ENCODE assay signal across 9 mouse cellular contexts in the genomic region with DNA sequence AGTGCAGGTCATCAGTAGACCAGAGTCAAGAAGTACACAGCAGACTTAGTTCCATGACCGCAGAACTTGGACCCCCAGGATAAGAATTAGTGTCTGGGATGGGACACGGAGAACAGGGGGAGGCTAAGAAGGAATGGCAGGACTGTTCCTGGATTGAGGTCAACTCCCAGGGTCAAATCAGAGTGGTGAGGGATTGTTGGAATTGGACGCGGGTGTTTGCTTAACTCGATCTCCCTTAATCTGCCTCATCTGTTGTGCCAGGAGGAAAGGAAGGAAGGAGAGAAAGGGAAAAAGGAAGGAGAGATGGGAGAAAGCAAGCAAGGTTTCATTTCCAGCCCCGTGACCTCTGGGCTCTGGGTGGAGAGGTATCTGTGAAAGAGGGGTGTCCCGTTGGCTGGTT. TPM values are rescaled to one million over a fixed set of nuclear protein-coding genes. Genes with fewer than 3 reads are reported as not detected.
DNase-seq lines count a peak whose midpoint lies in the region; ATAC-seq lines count a peak whose summit lies in the region.
"Had no signal": no experiment of that assay in that cellular context is flagged by ENCODE, and none has a peak within 500 bp of the region (broad histone marks: within the 10 kb centered on the region; RNA-seq: fewer than 3 reads in every experiment).

A gene (plus strand): TSS at position 301 of the 400 bp plus-strand sequence.

- no peaks in the 10 kb centered on the region for H3K27me3 ChIP-seq in kidney, embryonic 15.5 days
- no peaks in the 10 kb centered on the region for H3K27me3 ChIP-seq in embryonic facial prominence, embryonic 11.5 days (ENCODE audit: control insufficient read depth, insufficient read depth, low read length)
- H3K27me3 ChIP-seq in hindbrain, embryonic 10.5 days (ENCODE audit: insufficient read depth, poor library complexity, severe bottlenecking): no peaks in the 10 kb centered on the region
- H3K27me3 ChIP-seq in midbrain, embryonic 13.5 days: no peaks in the 10 kb centered on the region

- H3K36me3 ChIP-seq in kidney, embryonic 15.5 days: peaks cover 52% of the 10 kb centered on the region
- peaks cover 17% of the 10 kb centered on the region for H3K36me3 ChIP-seq in embryonic facial prominence, embryonic 11.5 days (replicated peaks; ENCODE audit: control insufficient read depth, insufficient read depth, low read depth, low read length)
- H3K36me3 ChIP-seq in hindbrain, embryonic 10.5 days: peaks cover 62% of the 10 kb centered on the region
- peaks cover 62% of the 10 kb centered on the region for H3K36me3 ChIP-seq in midbrain, embryonic 13.5 days

- H3K4me3 ChIP-seq in kidney, embryonic 15.5 days (replicated peaks): peak within 1 kb of the TSS; percentile 61
- peak within 1 kb of the TSS; percentile 80 for H3K4me3 ChIP-seq in embryonic facial prominence, embryonic 11.5 days (ENCODE audit: low read depth, low read length)
- H3K4me3 ChIP-seq in hindbrain, embryonic 10.5 days: peak within 1 kb of the TSS; percentile 75
- H3K4me3 ChIP-seq in midbrain, embryonic 13.5 days (replicated peaks): peak within 1 kb of the TSS; percentile 78
- H3K4me3 ChIP-seq: megakaryocyte, embryonic 14.5 days had no signal

- ATAC-seq in kidney, embryonic 15.5 days (replicated peaks; ENCODE audit: low FRiP score): no peak
- ATAC-seq in embryonic facial prominence, embryonic 11.5 days (replicated peaks; ENCODE audit: insufficient number of reproducible peaks, low FRiP score, low TSS enrichment, low read depth): no peak
- no peak for ATAC-seq in midbrain, embryonic 13.5 days
- no peak for ATAC-seq in activated CD4-positive, CD25-positive, alpha-beta regulatory T cell, adult 4 months

- H3K4me1 ChIP-seq in kidney, embryonic 15.5 days: peaks cover 28% of the 10 kb centered on the region
- H3K4me1 ChIP-seq in embryonic facial prominence, embryonic 11.5 days (ENCODE audit: control insufficient read depth, insufficient read depth, low read length): peaks cover 4% of the 10 kb centered on the region
- H3K4me1 ChIP-seq in hindbrain, embryonic 10.5 days (replicated peaks): peaks cover 44% of the 10 kb centered on the region
- H3K4me1 ChIP-seq in midbrain, embryonic 13.5 days (replicated peaks): peaks cover 34% of the 10 kb centered on the region

- no peak for DNase-seq in kidney, adult 9 months
- DNase-seq in embryonic facial prominence, embryonic 11.5 days (ENCODE audit: low spot score): no peak
- DNase-seq in hindbrain, embryonic 10.5 days (ENCODE audit: low spot score): no peak
- DNase-seq in cerebellum, adult 8-10 months: no peak
- no peak for DNase-seq in embryo, embryonic 9.5 days (ENCODE audit: extremely low spot score)

- H3K9me3 ChIP-seq in kidney, embryonic 15.5 days (replicated peaks): no peaks in the 10 kb centered on the region
- H3K9me3 ChIP-seq in embryonic facial prominence, embryonic 11.5 days (replicated peaks; ENCODE audit: control insufficient read depth, low read length): no peaks in the 10 kb centered on the region
- peaks cover 6% of the 10 kb centered on the region; the same call in 1 of the 2 replicates for H3K9me3 ChIP-seq in hindbrain, embryonic 10.5 days
- no peaks in the 10 kb centered on the region for H3K9me3 ChIP-seq in midbrain, embryonic 13.5 days

- H3K9ac ChIP-seq in kidney, embryonic 15.5 days: peak within 1 kb of the TSS; percentile 66
- H3K9ac ChIP-seq in embryonic facial prominence, embryonic 11.5 days (replicated peaks; ENCODE audit: low read length): peak within 1 kb of the TSS; percentile 95
- peak within 1 kb of the TSS; percentile 90 for H3K9ac ChIP-seq in midbrain, embryonic 13.5 days (replicated peaks)

- H3K4me2 ChIP-seq in kidney, embryonic 15.5 days: peak within 1 kb of the TSS; percentile 74
- H3K4me2 ChIP-seq in embryonic facial prominence, embryonic 11.5 days (ENCODE audit: low read depth, low read length): peak within 1 kb of the TSS; percentile 73
- peak within 1 kb of the TSS; percentile 92 for H3K4me2 ChIP-seq in midbrain, embryonic 13.5 days (replicated peaks)

- H3K27ac ChIP-seq in kidney, embryonic 15.5 days: peak within 1 kb of the TSS; percentile 86
- peak within 1 kb of the TSS; percentile 95 for H3K27ac ChIP-seq in embryonic facial prominence, embryonic 11.5 days (replicated peaks; ENCODE audit: low read depth, low read length)
- peak within 1 kb of the TSS; percentile 98 for H3K27ac ChIP-seq in hindbrain, embryonic 10.5 days
- H3K27ac ChIP-seq in midbrain, embryonic 13.5 days: peak within 1 kb of the TSS; percentile 82

- 11% methylated on average over 7 of the region's 7 CpGs for WGBS in kidney, embryonic 15.5 days
- WGBS in embryonic facial prominence, embryonic 11.5 days: 10% methylated on average over 7 of the region's 7 CpGs
- WGBS in hindbrain, embryonic 10.5 days: 21% methylated on average over 7 of the region's 7 CpGs
- WGBS in midbrain, embryonic 13.5 days: 15% methylated on average over 7 of the region's 7 CpGs

RNA-seq across cellular contexts. Expression of the gene that starts here (rescaled TPM):
- 340 and 433 TPM in 2 replicates for polyA plus RNA-seq in kidney, embryonic 15.5 days (2015; fragmentation: Nextera tagmentation; extraction: Ambion mirVana)
- 409 and 469 TPM in 2 replicates for polyA plus RNA-seq in embryonic facial prominence, embryonic 11.5 days (2014; fragmentation: Nextera tagmentation; extraction: Ambion mirVana)
- polyA plus RNA-seq in hindbrain, embryonic 10.5 days (2016; fragmentation: Nextera tagmentation; extraction: Ambion mirVana): 307 and 334 TPM in 2 replicates
- polyA plus RNA-seq in midbrain, embryonic 13.5 days (2015; fragmentation: Nextera tagmentation; extraction: Ambion mirVana): 181 and 207 TPM in 2 replicates
- not detected for polyA plus RNA-seq in activated CD4-positive, CD25-positive, alpha-beta regulatory T cell, adult 4 months (2017; shearing (Covaris generic))

Comparison
In these comparisons a context has a peak if more than half of its experiments do, and no peak if none do; other contexts are left out.
1. RNA of the gene that starts here (polyA plus RNA-seq): 340 to 433 TPM in kidney, embryonic 15.5 days, 409 to 469 TPM in embryonic facial prominence, embryonic 11.5 days, 307 to 334 TPM in hindbrain, embryonic 10.5 days and 181 to 207 TPM in midbrain, embryonic 13.5 days; not detected in activated CD4-positive, CD25-positive, alpha-beta regulatory T cell, adult 4 months; every median in the first group is over 100 times any median in the second.
2. Peak in every context shown above with its lines, with median percentiles within 50 percentile points of each other: H3K27ac ChIP-seq, H3K4me2 ChIP-seq, H3K4me3 ChIP-seq and H3K9ac ChIP-seq.